Mouse (Mus musculus): ENCODE measurements around the gene Runx2.

DNA sequence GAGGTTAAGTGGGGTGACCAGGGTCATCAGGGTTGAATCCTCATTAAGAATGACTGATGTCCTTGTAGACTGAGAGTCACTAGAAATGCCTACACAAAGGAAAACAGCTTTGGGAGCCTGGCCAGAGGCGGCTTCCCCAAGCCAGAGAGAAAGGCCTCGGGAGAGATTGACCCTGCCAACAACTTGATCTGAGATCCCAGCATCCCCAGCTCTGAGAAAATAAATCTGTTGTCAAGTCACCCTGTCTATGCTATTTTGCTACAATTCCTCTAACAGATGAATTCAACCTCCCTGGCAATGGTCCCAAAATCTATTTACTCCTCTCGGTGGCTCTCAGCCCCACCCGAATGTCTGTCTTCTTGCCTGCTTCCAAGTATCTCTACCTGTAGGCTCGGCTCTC is 291.7 kb downstream of the Runx2 start:
- TF ChIP-seq HCFC1 (IDR thresholded peaks at IDR 0.05; ENCODE audit: borderline replicate concordance, insufficient read depth, low read length) (no peak), ZC3H11A (IDR thresholded peaks at IDR 0.05; ENCODE audit: borderline replicate concordance, low read depth, low read length) (no peak), MAFK (IDR thresholded peaks at IDR 0.05; ENCODE audit: insufficient read depth, low read depth, low read length) (no peak), CHD2 (IDR thresholded peaks at IDR 0.05; ENCODE audit: low read depth, low read length) (no peak)

Measured in ES-E14 (cell line).